ENCODE assay signal across 11 mouse cellular contexts in genomic region chr2:3683343-3683742, GRCm38 (mm10).
A peak's percentile ranks its signal among the peaks of the same experiment; 100 is the strongest.
DNase-seq lines count a peak whose midpoint lies in the region; ATAC-seq and TF ChIP-seq lines count a peak whose summit lies in the region.
"Had no signal": no experiment of that assay in that cellular context is flagged by ENCODE, and none has a peak within 500 bp of the region (broad histone marks: within the 10 kb centered on the region; RNA-seq: fewer than 3 reads in every experiment).

No protein-coding gene starts in this region.

- 33% methylated on average over 5 of the region's 5 CpGs for WGBS in embryonic facial prominence, embryonic 13.5 days
- 39% methylated on average over 5 of the region's 5 CpGs for WGBS in hindbrain, embryonic 16.5 days

- DNase-seq in cerebellum, postnatal 14 days: peak; percentile 22 to 35
- no peak for DNase-seq in cerebellum, postnatal 36 days
- no peak for DNase-seq in c-Kit-positive CD71-positive TER-119-positive erythroid progenitor cells, embryonic 14.5 days (ENCODE audit: low spot score)
- DNase-seq in spleen, adult 12 weeks (ENCODE audit: low spot score): no peak
- no peak for DNase-seq in natural killer cell, adult 2 months (ENCODE audit: low spot score in 2 of 2)
- DNase-seq: adrenal gland, adult 8-10 months; liver, embryonic 13.5 days had no signal

- no peaks in the 10 kb centered on the region for H3K27me3 ChIP-seq in embryonic facial prominence, embryonic 13.5 days
- H3K27me3 ChIP-seq in hindbrain, embryonic 16.5 days (replicated peaks; ENCODE audit: control insufficient read depth, insufficient read depth, low read length): no peaks in the 10 kb centered on the region
- H3K27me3 ChIP-seq in myocyte (ENCODE audit: control insufficient read depth, insufficient read depth, insufficient read length): no peaks in the 10 kb centered on the region
- H3K27me3 ChIP-seq: intestine, embryonic 15.5 days; liver, embryonic 13.5 days had no signal

- no peaks in the 10 kb centered on the region for H3K36me3 ChIP-seq in embryonic facial prominence, embryonic 13.5 days
- no peaks in the 10 kb centered on the region for H3K36me3 ChIP-seq in hindbrain, embryonic 16.5 days (ENCODE audit: control insufficient read depth, insufficient read depth, low read length)
- H3K36me3 ChIP-seq in myocyte (ENCODE audit: control insufficient read depth, insufficient read depth): no peaks in the 10 kb centered on the region
- H3K36me3 ChIP-seq: intestine, embryonic 15.5 days; liver, embryonic 13.5 days had no signal

- H3K9ac ChIP-seq in embryonic facial prominence, embryonic 13.5 days: no peak overlapping the region
- no peak overlapping the region for H3K9ac ChIP-seq in hindbrain, embryonic 16.5 days (ENCODE audit: low read depth, low read length)
- H3K9ac ChIP-seq: intestine, embryonic 15.5 days; liver, embryonic 13.5 days had no signal

- H3K27ac ChIP-seq in embryonic facial prominence, embryonic 13.5 days: peak overlapping the region; percentile 39; the same call in 1 of the 2 replicates
- H3K27ac ChIP-seq in hindbrain, embryonic 16.5 days (ENCODE audit: low read depth, low read length): peak overlapping the region; percentile 64
- H3K27ac ChIP-seq: intestine, embryonic 15.5 days; liver, embryonic 13.5 days had no signal

- H3K4me1 ChIP-seq in embryonic facial prominence, embryonic 13.5 days: peaks cover 21% of the 10 kb centered on the region
- peaks cover 11% of the 10 kb centered on the region for H3K4me1 ChIP-seq in hindbrain, embryonic 16.5 days (ENCODE audit: control insufficient read depth, insufficient read depth, low read depth, low read length)
- H3K4me1 ChIP-seq: intestine, embryonic 15.5 days; liver, embryonic 13.5 days had no signal

- H3K9me3 ChIP-seq in embryonic facial prominence, embryonic 13.5 days: no peaks in the 10 kb centered on the region
- no peaks in the 10 kb centered on the region for H3K9me3 ChIP-seq in hindbrain, embryonic 16.5 days (ENCODE audit: control insufficient read depth, low read length)
- H3K9me3 ChIP-seq: intestine, embryonic 15.5 days; liver, embryonic 13.5 days had no signal

- no peaks in the 10 kb centered on the region for H3K79me2 ChIP-seq in myocyte (ENCODE audit: control insufficient read depth, insufficient read depth)

- H3ac ChIP-seq in myocyte (ENCODE audit: control insufficient read depth, insufficient read length): no peak overlapping the region

- no peak overlapping the region for H3K4me3 ChIP-seq in embryonic facial prominence, embryonic 13.5 days
- H3K4me3 ChIP-seq in hindbrain, embryonic 16.5 days (ENCODE audit: low read length): no peak overlapping the region
- H3K4me3 ChIP-seq in myocyte: no peak overlapping the region
- H3K4me3 ChIP-seq: intestine, embryonic 15.5 days; liver, embryonic 13.5 days had no signal

- peak overlapping the region; percentile 1; the same call in 1 of the 2 replicates for H3K4me2 ChIP-seq in embryonic facial prominence, embryonic 13.5 days
- no peak overlapping the region for H3K4me2 ChIP-seq in hindbrain, embryonic 16.5 days (ENCODE audit: low read length)
- peak overlapping the region; percentile 47 for H3K4me2 ChIP-seq in myocyte (ENCODE audit: low read depth)
- H3K4me2 ChIP-seq: intestine, embryonic 15.5 days; liver, embryonic 13.5 days had no signal

- TF ChIP-seq POLR2A in myocyte (IDR thresholded peaks at IDR 0.05; ENCODE audit: insufficient read length, low read depth): no peak

- no peak for ATAC-seq in embryonic facial prominence, embryonic 13.5 days (ENCODE audit: insufficient number of reproducible peaks, insufficient read depth, low FRiP score, low TSS enrichment, low read depth)
- ATAC-seq in hindbrain, embryonic 16.5 days: peak; percentile 34
- ATAC-seq: intestine, embryonic 15.5 days had no signal

TF ChIP-seq in myocyte, 11 proteins besides CTCF, POLR2A, EP300 and RAD21:
- TF ChIP-seq E2F4 (IDR thresholded peaks at IDR 0.05; ENCODE audit: insufficient read depth) (no peak), MYOD1 (IDR thresholded peaks at IDR 0.05; ENCODE audit: control insufficient read depth in 1 of 3, insufficient read length in 2 of 3, low read depth in 2 of 3) (no peak), SRF (IDR thresholded peaks at IDR 0.05; ENCODE audit: control insufficient read depth, insufficient read length, low read depth) (no peak), MYOG (IDR thresholded peaks at IDR 0.05; ENCODE audit: control insufficient read depth in 1 of 3, insufficient read depth in 1 of 3, insufficient read length in 2 of 3, low read depth in 2 of 3) (no peak), TCF3 (IDR thresholded peaks at IDR 0.05; ENCODE audit: insufficient read length, low read depth) (no peak), MAX (IDR thresholded peaks at IDR 0.05; ENCODE audit: low read depth) (no peak), CEBPB (IDR thresholded peaks at IDR 0.05; ENCODE audit: insufficient read depth, poor library complexity, severe bottlenecking) (no peak), USF1 (IDR thresholded peaks at IDR 0.05; ENCODE audit: low read depth) (no peak), TCF12 (IDR thresholded peaks at IDR 0.05; ENCODE audit: insufficient read depth, poor library complexity, severe bottlenecking) (no peak), REST (IDR thresholded peaks at IDR 0.05; ENCODE audit: insufficient read depth, insufficient read length) (no peak), POLR2AphosphoS2 (IDR thresholded peaks at IDR 0.05; ENCODE audit: insufficient read length, low read depth) (no peak)
TF ChIP-seq in myocyte: peak in this region for 0.

Comparison
In these comparisons a context has a peak if more than half of its experiments do, and no peak if none do; other contexts are left out.
1. DNase-seq: peak in cerebellum, postnatal 14 days (2 of 2); none in cerebellum, postnatal 36 days (0 of 2), c-Kit-positive CD71-positive TER-119-positive erythroid progenitor cells, embryonic 14.5 days (single experiment), spleen, adult 12 weeks (single experiment) and natural killer cell, adult 2 months (0 of 2).